Mouse (Mus musculus) embryo, embryonic 11 days (tissue): ENCODE measurements around the gene Mrpl2.

Experiments used
- DNase-seq: peaks from one replicate; pipeline ENCODE4 v3.0.0-alpha.2; 2015

Mrpl2 gene

DNA sequence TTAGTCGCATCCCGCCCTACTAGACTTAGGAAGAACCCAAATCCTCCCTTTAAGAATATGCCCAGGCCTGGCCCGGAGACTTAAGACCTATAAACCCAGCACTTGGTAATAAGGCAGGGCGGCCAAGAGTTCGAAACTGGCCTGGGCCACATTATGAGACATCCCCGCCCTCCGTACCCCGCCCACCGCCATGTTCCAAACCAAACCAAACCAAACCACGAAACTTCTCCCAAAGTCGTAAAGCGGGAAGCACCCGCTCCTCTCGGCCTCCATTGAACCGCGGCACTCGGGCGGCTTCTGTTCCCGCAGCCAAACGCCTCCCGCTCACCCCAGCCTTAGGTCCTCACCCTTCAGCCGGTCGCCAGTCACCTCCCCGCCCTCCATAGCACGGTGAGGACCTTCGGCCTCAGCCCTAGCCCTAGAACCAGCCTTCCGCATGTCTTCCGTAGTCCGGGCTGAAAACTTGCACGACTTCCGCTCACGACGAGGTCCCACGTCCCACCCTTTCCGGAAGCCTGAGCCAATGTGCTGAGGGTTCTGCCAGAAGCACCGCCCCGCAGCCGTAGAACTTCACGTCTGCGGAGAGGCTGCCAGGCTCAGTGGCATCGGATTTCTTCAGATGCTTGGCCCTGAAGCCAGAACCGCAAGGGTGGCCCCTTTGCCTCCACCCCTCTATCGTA lies 28.0 kb downstream of the Mrpl2 start, which contains the start of gene Rrp36:
Rrp36 (minus strand) TSS at position 503 of the 680 bp plus-strand sequence.
- DNase-seq = peak; percentile 96

- no peak for DNase-seq
These were observed 28.7 kb downstream of the Mrpl2 start for GRCm38 (mm10) chr17:46674530-46675283.

DNA sequence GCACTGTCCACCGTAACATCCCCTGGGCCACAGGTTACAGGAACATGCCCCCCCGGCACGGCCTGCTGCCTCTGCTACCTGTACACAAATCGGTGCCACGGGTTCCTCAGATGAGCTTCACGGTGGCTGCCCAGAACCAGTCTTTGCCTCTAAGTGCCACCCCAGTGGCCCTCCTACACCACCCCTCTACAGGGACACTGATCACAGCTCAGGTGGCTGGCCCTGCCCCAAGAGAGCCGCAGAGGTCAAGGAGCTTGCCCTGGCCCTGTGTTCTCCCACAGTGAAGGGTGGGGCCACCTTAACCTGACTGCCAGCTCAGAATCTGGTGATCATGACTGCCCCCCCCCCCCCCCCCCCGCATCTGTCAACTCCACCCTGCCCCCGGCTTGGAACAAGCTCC lies 32.4 kb downstream of the Mrpl2 start, which contains the start of gene Mea1:
Mea1 (plus strand) TSS at position 378 of the 400 bp plus-strand sequence.
- no peak for DNase-seq

GRCm38 (mm10) chr17:46678911-46679310 lies 32.9 kb downstream of the Mrpl2 start:
- no peak for DNase-seq

DNA sequence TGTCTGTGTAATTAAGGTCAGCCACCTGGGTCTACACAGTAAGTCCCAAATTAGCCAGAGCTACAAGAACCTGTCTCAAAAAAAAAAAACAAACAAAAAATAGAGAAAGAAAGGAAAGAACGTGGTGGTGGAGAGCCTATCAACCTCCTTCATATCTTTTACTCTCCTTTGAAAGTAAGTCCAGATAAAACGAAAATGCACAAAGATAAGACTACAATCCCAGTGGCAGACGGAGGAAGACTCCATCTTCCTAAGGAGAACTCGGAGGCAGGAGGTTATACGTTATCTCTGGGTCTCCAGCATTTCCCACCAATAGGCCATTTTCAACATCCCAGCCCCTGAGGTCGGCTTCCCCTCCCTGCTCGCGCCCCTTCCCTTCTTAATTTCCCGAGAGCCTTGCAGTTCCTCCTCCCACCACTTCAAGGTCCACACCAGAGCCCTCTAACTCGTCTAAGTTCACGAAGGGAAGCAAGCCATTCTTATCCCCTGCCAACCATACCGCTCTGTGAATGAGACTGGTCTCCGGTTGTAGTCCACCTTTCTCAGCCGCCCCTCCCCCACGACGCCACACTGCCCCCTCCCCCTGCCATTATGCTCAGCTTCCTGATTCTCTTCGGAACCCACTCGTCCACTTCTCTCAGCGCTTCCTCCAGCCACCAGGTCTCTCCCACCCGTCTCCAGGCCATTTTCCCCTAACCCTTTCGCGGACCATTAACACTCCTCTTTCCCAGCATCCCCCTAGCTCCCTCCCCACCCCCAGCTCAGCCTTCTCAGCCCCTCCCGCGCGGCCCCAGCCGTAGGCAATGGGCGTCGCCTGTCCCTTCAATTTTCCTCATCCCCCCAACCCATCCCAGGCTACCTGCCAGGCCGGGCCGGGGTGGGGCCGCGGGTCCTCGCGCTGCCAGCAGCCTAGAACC lies 34.1 kb downstream of the Mrpl2 start:
- peak; percentile 70 for DNase-seq

GRCm38 (mm10) chr17:46680760-46681373 lies 34.8 kb downstream of the Mrpl2 start, which contains the start of gene Klhdc3:
TSS of gene Klhdc3 (minus strand) at chr17:46680914.
- peak; percentile 99 for DNase-seq

DNA sequence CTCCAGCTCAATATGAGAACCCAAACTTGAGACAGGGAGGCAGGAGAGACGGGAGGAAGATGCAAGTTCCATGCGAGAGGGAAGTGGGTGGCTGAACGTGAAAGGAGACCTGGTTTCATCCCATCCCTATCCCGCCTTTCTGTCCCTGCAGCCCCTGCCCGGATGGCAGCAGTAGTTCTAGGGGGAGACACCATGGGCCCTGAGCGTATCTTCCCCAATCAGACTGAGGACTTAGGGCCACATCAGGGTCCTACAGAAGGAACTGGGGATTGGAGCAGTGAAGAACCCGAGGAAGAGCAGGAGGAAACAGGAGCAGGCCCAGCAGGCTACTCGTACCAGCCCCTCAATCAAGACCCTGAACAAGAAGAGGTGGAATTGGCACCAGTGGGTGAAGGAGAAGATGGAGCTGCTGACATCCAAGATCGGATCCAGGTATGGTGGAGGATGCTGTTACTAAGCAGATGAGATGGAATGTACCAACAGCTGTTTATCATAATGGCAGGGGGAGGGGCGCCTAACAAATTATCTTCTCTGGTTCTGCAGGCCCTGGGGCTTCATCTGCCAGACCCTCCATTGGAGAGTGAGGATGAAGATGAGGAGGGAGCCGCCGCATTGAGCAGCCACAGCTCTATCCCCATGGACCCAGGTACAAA lies 35.6 kb downstream of the Mrpl2 start:
- no peak for DNase-seq

GRCm38 (mm10) chr17:46682654-46683389 lies 36.8 kb downstream of the Mrpl2 start:
- no peak for DNase-seq

GRCm38 (mm10) chr17:46685913-46686312 lies 39.9 kb downstream of the Mrpl2 start:
- DNase-seq = no peak

- no peak for DNase-seq
These were observed 44.6 kb downstream of the Mrpl2 start for GRCm38 (mm10) chr17:46690665-46691064.

DNA sequence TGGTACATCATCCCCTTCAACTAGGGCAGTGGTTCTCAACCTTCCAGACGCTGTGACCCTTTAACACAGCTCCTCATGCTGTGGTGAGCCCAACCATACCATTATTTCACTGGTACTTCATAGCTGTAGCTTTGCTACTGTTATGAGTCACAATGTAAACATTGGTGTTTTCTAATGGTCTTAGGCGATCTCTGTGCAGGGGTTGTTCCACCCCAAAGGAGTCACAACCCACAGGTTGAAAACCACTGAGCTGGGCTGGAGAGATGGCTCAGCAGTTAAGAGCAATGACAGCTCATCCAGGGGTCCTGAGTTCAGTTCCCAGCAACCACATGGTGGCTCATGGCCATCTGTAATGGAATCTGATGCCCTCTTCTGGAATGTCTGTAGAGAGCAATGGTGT lies 45.4 kb downstream of the Mrpl2 start:
- no peak for DNase-seq

DNA sequence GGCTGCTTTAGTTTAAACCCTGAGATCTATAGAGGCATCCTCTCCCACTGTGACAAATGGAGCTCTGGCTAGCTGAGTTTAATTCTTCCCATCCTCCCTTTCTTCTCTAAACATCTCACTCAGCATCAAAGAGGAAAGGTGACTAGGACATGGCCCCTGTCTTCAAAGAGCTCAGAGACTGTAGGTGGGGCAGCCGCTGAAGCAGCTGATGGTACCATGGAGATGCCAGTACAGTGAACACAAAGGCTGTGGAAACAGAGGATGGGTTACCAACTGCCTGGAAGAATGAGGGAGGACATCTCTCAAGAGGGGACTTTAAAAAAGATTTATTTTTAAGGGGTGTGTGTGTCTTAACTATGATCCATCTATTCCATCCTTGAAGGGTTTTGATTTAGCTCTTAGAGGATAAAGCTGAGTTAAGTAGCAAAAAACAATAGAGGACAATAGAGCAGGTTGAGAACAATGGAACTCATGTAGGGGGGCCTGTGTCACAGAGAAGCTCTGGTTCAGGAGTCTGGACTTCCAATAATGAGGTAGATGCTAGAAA lies 48.6 kb downstream of the Mrpl2 start:
- DNase-seq = no peak

GRCm38 (mm10) chr17:46698515-46698914 lies 52.5 kb downstream of the Mrpl2 start:
- no peak for DNase-seq

- DNase-seq = no peak
These were observed 53.2 kb downstream of the Mrpl2 start for GRCm38 (mm10) chr17:46699245-46699644.
